Mouse (Mus musculus): ENCODE measurements around the gene Ankrd6. TPM values are rescaled to one million over a fixed set of nuclear protein-coding genes. Genes with fewer than 3 reads are reported as not detected.

The Ankrd6 gene
- polyA plus RNA-seq, 1 experiment from 2014 or later = 10.1 TPM

- peak; percentile 82 for DNase-seq (ENCODE audit: low spot score)
Observed at GRCm38 (mm10) chr4:32862011-32862750, 88.5 kb downstream of the Ankrd6 start.

GRCm38 (mm10) chr4:32860184-32860965 lies 90.3 kb downstream of the Ankrd6 start:
- no peak for DNase-seq (ENCODE audit: low spot score)

DNA sequence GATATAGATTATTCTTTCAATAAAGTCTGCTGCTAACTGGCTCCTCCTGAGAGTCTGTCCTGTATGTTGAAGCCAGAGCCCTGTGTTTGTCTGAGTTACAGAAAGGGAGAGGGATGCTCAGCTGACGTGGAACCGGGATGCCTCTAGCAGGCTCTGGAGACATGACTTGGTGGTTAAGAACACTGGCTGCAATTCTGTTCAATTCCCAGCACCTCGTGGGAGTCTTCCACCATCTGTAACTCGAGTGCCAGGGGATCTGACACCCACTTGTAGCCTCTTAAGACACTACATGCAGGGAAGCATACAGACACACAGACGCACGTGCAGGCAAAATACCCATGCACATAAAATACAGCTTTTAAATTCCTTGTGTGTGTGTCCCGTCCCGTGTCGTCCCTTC lies 95.1 kb downstream of the Ankrd6 start:
- no peak for DNase-seq (ENCODE audit: low spot score)

DNA sequence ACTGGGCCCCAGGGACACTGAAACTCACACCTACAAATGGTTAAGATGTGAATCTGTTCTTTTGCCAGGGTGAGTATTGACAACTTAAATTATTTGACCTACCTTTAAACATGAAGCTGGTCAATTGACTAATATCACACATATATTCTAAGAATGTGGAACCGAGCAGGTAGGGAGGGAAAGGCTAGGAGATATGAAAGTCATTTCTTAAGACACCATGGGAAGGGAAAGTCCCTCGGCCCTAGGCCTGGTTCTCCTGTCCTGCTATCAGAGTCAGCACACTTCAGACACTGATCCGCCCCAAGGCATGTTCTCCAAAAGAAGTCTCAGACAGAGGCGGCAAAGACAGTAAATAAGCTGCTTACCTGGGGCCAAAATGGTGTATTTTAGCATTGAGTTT lies 95.7 kb downstream of the Ankrd6 start:
- no peak for DNase-seq (ENCODE audit: low spot score)

DNA sequence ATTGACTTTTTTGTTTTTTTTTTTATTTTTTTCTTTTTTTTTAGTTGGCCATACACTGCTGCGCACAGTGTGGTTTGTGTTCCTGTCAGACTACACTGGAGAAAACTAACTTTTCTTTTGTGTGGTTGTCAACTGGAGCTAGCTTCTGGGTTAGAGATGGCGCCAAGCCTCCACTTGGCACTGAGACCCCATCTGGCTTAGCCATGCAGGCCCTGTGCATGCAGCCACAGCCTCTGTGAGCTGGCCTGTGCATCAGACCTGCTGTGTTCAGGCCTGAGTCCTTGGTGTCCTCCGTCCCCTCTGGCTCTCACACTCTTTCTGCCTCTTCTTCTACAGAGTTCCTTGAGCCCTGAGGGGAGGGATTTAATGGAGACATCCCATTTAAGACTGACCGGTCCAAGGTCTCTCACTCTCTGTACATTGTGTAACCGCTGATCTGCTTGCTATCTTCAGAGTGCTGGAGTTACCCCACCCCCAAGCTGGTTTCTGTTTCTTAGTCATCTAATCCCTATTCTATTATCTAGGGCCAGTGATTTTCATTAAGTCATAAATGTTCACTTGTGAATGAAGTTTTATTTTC lies 96.9 kb downstream of the Ankrd6 start:
- DNase-seq (ENCODE audit: low spot score) = peak; percentile 46

DNA sequence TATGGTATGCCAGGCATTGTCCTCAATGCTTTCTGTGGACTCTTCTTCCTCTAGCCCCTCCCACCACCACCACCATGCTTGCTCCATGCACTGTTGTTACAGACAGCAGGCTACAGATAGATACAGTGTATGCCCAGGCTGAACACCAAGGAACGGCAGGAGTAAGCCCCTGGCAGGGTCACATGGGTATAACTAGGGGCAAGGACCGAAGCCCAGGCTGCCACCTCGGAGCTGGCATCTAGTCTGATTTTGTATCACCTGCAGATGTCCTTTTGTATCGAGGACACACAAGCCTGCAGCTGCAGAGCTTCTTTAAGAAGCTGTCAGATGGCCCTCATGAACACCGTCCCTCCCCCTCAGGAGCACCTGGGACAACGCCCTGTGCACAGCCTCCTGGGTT lies 97.8 kb downstream of the Ankrd6 start:
- DNase-seq (ENCODE audit: low spot score) = peak; percentile 78

DNA sequence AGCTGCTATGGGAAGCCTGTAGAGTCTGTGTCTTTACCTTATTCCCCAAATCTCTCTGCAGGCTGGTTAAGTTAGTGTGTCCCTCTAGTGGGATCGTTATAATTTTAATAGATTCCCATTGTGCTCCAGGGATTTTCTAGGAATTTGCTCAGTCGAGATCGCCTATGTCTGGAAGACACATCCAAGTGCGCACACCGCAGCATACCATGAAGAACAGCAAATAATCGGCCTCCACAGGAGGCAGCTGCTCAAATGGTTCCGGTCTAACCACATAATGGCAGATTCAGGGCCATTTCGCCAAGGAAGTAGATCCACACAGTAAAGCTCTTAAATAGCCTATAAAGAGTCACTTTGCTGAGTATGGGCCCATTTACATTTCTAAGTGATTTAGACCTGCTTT lies 98.3 kb downstream of the Ankrd6 start:
- no peak for DNase-seq (ENCODE audit: low spot score)

- DNase-seq (ENCODE audit: low spot score) = no peak
Observed at GRCm38 (mm10) chr4:32838401-32838800, 112.2 kb downstream of the Ankrd6 start.

DNA sequence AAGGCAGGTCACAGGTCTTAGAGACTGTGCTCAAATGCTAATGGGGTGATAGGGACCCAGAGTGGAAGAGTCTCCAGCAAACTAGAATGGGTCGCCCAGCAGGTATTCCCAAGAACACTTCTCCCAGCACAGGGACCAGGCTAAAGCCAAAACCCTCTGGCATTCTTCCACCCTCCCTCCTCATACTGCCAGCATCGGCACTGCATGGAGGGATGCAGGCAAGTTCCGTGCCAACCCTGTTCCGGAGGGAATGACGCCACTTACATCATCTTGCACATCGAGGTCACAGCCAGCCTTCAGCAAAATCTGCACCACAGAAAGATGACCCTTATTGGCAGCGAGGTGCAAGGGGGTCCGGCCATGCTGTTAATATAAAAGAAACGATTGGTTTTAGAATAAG lies 114.6 kb downstream of the Ankrd6 start:
- DNase-seq (ENCODE audit: low spot score) = no peak

DNA sequence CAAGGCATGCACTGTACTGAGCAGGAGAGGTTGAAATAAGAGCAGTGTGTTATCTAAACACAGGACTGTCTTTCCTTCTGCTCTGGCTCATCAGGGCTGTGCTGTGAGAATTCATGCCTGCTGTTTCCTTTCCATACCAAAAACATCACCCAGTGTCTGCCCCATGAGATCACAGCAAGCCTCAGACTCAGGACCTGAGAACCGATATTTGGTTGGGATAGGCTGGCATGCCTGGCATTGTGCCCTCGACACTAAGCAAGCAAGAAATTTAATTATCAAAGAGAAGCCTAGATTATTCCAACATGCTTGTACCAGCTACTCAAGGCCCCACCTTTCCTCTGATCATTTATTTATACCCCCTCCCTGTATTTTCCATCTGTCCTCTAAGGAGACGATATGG lies 116.1 kb downstream of the Ankrd6 start:
- DNase-seq (ENCODE audit: low spot score) = no peak

DNA sequence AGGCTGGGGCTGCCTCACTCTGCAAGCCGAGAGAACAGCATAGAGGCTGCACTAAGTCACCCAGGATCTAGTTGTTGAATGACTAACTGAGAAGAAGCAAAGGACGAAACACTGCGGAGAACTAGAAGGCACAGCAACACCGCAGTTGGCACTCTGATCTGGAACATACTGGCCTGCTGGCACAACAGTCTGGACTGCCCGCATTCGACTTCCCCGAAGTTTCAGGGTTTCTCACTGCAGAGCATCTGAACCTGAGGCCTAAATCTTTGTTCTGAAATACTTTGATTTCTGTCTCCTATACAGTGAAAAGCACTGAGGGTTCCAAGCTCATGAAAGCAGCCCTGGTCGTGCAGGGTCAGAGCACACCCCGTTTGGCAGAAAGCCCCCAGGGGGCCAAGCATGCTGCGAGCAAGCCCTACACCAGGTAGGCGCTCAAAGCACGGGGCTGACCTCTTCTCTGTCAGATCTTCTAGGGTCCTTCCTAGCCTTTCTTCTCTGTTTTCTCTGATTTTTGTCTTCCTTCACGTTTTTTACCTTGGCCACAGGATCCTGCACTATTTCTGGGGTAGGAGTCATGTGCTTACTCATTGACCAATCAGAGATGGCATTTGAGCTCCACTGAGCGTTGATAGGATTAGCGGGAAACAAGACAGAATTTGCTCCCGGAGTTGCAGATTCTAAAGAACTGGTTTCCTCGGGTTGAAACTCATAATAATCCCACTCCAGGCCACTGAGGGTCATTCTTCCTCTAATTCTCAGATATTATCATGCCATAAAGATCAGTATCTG lies 117.0 kb downstream of the Ankrd6 start:
- no peak for DNase-seq (ENCODE audit: low spot score)

- DNase-seq (ENCODE audit: low spot score) = no peak
Observed at GRCm38 (mm10) chr4:32829316-32829715, 121.3 kb downstream of the Ankrd6 start.

DNA sequence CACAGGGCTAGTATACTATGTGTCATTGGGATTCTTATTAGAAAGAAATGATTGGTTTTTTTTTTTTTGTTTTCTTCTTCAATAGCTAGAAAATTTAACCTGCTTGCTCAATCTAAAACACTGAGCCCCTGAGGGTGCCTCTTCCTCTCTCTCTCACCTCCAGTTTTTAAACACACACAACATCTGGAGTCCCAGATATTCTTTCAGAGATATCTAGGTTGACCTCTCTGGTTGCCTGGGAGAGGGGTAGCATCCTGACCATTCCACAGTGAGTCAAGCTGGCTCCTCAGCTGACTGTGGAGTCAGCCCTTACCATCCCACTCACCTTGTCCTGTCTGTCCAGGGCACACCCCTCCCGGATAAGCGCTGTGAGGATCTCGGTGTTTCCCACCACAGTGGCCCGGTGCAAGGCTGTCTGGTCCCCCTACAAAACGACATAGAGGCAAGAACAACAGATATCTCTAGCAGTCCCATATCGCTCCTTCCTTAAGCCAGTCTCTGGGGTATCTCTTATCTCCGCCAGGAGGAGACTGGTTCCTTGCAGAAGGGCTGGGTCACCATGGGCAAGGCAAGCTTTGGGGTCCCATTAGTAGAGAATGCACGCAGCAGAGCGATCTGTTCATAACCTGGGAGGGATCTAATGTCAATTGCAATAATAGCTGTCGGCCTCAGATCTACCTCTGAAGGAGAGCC lies 122.1 kb downstream of the Ankrd6 start:
- no peak for DNase-seq (ENCODE audit: low spot score)

- DNase-seq (ENCODE audit: low spot score) = no peak
Observed at GRCm38 (mm10) chr4:32826925-32827324, 123.7 kb downstream of the Ankrd6 start.

GRCm38 (mm10) chr4:32824254-32824653 lies 126.4 kb downstream of the Ankrd6 start:
- no peak for DNase-seq (ENCODE audit: low spot score)

- DNase-seq (ENCODE audit: low spot score) = no peak
Observed at GRCm38 (mm10) chr4:32820676-32821075, 130.0 kb downstream of the Ankrd6 start.

- DNase-seq (ENCODE audit: low spot score) = no peak
Observed at GRCm38 (mm10) chr4:32817478-32817877, 133.2 kb downstream of the Ankrd6 start.

GRCm38 (mm10) chr4:32800577-32801170 lies 150.0 kb downstream of the Ankrd6 start:
- DNase-seq (ENCODE audit: low spot score) = no peak

- peak; percentile 87 for DNase-seq (ENCODE audit: low spot score)
Observed at GRCm38 (mm10) chr4:32799966-32800576, 150.6 kb downstream of the Ankrd6 start, which contains the start of gene Lyrm2. Gene Lyrm2 (plus strand): TSS chr4:32800253.

DNA sequence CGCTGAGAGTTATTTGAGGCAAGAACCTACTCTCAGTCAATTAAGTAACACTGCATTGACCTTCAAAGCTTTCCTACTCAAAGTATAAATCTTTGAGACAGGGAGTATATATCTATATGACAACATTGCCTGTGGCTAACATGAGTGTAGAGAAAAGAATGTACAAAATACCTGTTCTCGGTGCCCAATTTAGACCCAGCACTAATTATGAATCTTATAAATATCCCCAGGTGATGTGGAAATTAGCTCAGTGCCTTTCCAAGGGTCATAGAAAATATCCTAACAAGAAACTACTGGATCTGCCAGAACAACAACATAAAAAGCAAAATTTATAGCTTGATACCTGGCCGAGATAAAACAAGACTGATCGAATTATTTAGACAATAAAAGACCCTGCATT lies 151.7 kb downstream of the Ankrd6 start:
- DNase-seq (ENCODE audit: low spot score) = no peak

Measured in thymus, postnatal 0 days (tissue).